Mouse (Mus musculus) megakaryocyte, embryonic 14.5 days (primary cell): ENCODE measurements around the gene Fgf12.

Experiments used
- FLI1 ChIP-seq: IDR thresholded peaks from 2 replicates; pipeline ENCODE4 v1.6.1; 2012; ENCODE audit warnings: low read length, inconsistent platforms, mixed read lengths
- GATA1 ChIP-seq: IDR thresholded peaks from 3 replicates; pipeline ENCODE4 v1.6.1; 2012; ENCODE audit warnings: mixed read lengths, low read length, inconsistent platforms, borderline replicate concordance

- TF ChIP-seq GATA1 (no peak), FLI1 (no peak)
Observed at GRCm38 (mm10) chr16:28407892-28408291, 345.0 kb downstream of the Fgf12 start.
